Mouse (Mus musculus): ENCODE data around the gene Hoxb8.
A peak's percentile ranks its signal among the peaks of the same experiment; 100 is the strongest.

The Hoxb8 gene

GRCm38 (mm10) chr11:96284774-96285734 is 3.3 kb downstream of the Hoxb8 start:
- DNase-seq (ENCODE audit: low read depth, low spot score), result peak; percentile 29

GRCm38 (mm10) chr11:96285771-96286738 is 4.3 kb downstream of the Hoxb8 start, which contains the start of gene Hoxb7:
Hoxb7 (plus strand) TSS chr11:96286623.
- no peak for DNase-seq (ENCODE audit: low read depth, low spot score)

- no peak for DNase-seq (ENCODE audit: low read depth, low spot score)
Observed at GRCm38 (mm10) chr11:96286739-96287385, 5.2 kb downstream of the Hoxb8 start.

GRCm38 (mm10) chr11:96287411-96287810 is 5.7 kb downstream of the Hoxb8 start:
- DNase-seq (ENCODE audit: low read depth, low spot score), result no peak

- DNase-seq (ENCODE audit: low read depth, low spot score), result no peak
Observed at GRCm38 (mm10) chr11:96288455-96289221, 6.9 kb downstream of the Hoxb8 start.

- no peak for DNase-seq (ENCODE audit: low read depth, low spot score)
Observed at GRCm38 (mm10) chr11:96289293-96289692, 7.6 kb downstream of the Hoxb8 start.

GRCm38 (mm10) chr11:96289837-96290236 is 8.1 kb downstream of the Hoxb8 start:
- no peak for DNase-seq (ENCODE audit: low read depth, low spot score)

- DNase-seq (ENCODE audit: low read depth, low spot score), result no peak
Observed at GRCm38 (mm10) chr11:96290705-96291355, 9.1 kb downstream of the Hoxb8 start.

- peak; percentile 68 for DNase-seq (ENCODE audit: low read depth, low spot score)
Observed at GRCm38 (mm10) chr11:96291681-96292564, 10.2 kb downstream of the Hoxb8 start, which contains the start of gene Hoxb6. Hoxb6 (plus strand) TSS chr11:96292476.

- peak; percentile 40 for DNase-seq (ENCODE audit: low read depth, low spot score)
Observed at GRCm38 (mm10) chr11:96292565-96293301, 11.0 kb downstream of the Hoxb8 start.

GRCm38 (mm10) chr11:96293302-96293921 is 11.7 kb downstream of the Hoxb8 start:
- DNase-seq (ENCODE audit: low read depth, low spot score), result no peak

GRCm38 (mm10) chr11:96294245-96295091 is 12.8 kb downstream of the Hoxb8 start:
- DNase-seq (ENCODE audit: low read depth, low spot score), result peak; percentile 90

- DNase-seq (ENCODE audit: low read depth, low spot score), result peak; percentile 47
Observed at GRCm38 (mm10) chr11:96295092-96295835, 13.6 kb downstream of the Hoxb8 start.

GRCm38 (mm10) chr11:96296997-96297396 is 15.3 kb downstream of the Hoxb8 start:
- DNase-seq (ENCODE audit: low read depth, low spot score), result no peak

- no peak for DNase-seq (ENCODE audit: low read depth, low spot score)
Observed at GRCm38 (mm10) chr11:96297428-96297827, 15.7 kb downstream of the Hoxb8 start.

GRCm38 (mm10) chr11:96297968-96298635 is 16.4 kb downstream of the Hoxb8 start:
- no peak for DNase-seq (ENCODE audit: low read depth, low spot score)

Data from 3T3-L1 (cell line).